Mouse (Mus musculus) CH12.LX (cell line): ENCODE measurements around the gene Hoxc13.

ENCODE experiments used
- BHLHE40 ChIP-seq: IDR thresholded peaks from 2 replicates; pipeline ENCODE4 v1.6.1; 2011; ENCODE audit warnings: mild to moderate bottlenecking, low read depth, low read length, improper control_type of control experiment
- CTCF ChIP-seq, 2 experiments: IDR thresholded peaks in 1 of 2; conservative IDR thresholded peaks in 1 of 2; 2 replicates each; pipeline ENCODE4 v1.5.1; 2011 to 2012; ENCODE audit warnings: low read depth in 2 of 2, low read length in 2 of 2, improper control_type of control experiment in 1 of 2, inconsistent platforms in 1 of 2, mild to moderate bottlenecking in 1 of 2, moderate library complexity in 1 of 2
- E2F4 ChIP-seq: IDR thresholded peaks from 2 replicates; pipeline ENCODE4 v1.6.1; 2011; ENCODE audit warnings: low read depth, low read length, improper control_type of control experiment; ENCODE audit not compliant: insufficient replicate concordance
- ELF1 ChIP-seq: IDR thresholded peaks from 2 replicates; pipeline ENCODE4 v1.6.1; 2014; ENCODE audit warnings: low read depth, mild to moderate bottlenecking, inconsistent platforms, low read length, improper control_type of control experiment
- EP300 ChIP-seq: IDR thresholded peaks from 2 replicates; pipeline ENCODE4 v1.6.1; 2011; ENCODE audit warnings: low read length, improper control_type of control experiment
- ETS1 ChIP-seq: conservative IDR thresholded peaks from 2 replicates; pipeline ENCODE4 v1.6.1; 2012; ENCODE audit warnings: low read depth, mild to moderate bottlenecking, inconsistent platforms, low read length, improper control_type of control experiment, moderate library complexity
- MAX ChIP-seq: IDR thresholded peaks from 2 replicates; pipeline ENCODE4 v1.6.1; 2011; ENCODE audit warnings: low read length, improper control_type of control experiment
- MYC ChIP-seq: IDR thresholded peaks from 2 replicates; pipeline ENCODE4 v1.6.1; 2011; ENCODE audit warnings: low read depth, mild to moderate bottlenecking, improper control_type of control experiment, low read length
- SMC3 ChIP-seq: IDR thresholded peaks from 2 replicates; pipeline ENCODE4 v1.6.1; 2011; ENCODE audit warnings: low read depth, low read length, improper control_type of control experiment
- UBTF ChIP-seq: IDR thresholded peaks from 2 replicates; pipeline ENCODE4 v1.6.1; 2012; ENCODE audit warnings: low read depth, mild to moderate bottlenecking, inconsistent platforms, low read length, improper control_type of control experiment, moderate library complexity
- USF1 ChIP-seq: IDR thresholded peaks from 2 replicates; pipeline ENCODE4 v1.6.1; 2014; ENCODE audit warnings: low read depth, mild to moderate bottlenecking, inconsistent platforms, low read length, improper control_type of control experiment

- TF ChIP-seq CTCF (conservative IDR thresholded peaks at IDR 0.05 in 1 of 2, IDR thresholded peaks at IDR 0.05 in 1 of 2; ENCODE audit: low read depth in 2 of 2, low read length in 2 of 2) (no peak), UBTF (no peak), EP300 (no peak), BHLHE40 (no peak), SMC3 (no peak), E2F4 (no peak), MAX (no peak), ETS1 (no peak), USF1 (no peak), ELF1 (no peak), MYC (no peak)
These were observed 22.0 kb downstream of the Hoxc13 start for GRCm38 (mm10) chr15:102942739-102943467.
